Mouse (Mus musculus): ENCODE measurements at regions not wholly inside any gene's neighbourhood (a gene's known extent, or its start where the extent isn't known, plus 50 kb on each side); places are given as distances from the start of the nearest gene placed in this dataset.
"Not testable (repeated sequence)": the region's sequence is repeated elsewhere in the genome, so short reads cannot be mapped to it uniquely, and the experiment has no call there.

DNA sequence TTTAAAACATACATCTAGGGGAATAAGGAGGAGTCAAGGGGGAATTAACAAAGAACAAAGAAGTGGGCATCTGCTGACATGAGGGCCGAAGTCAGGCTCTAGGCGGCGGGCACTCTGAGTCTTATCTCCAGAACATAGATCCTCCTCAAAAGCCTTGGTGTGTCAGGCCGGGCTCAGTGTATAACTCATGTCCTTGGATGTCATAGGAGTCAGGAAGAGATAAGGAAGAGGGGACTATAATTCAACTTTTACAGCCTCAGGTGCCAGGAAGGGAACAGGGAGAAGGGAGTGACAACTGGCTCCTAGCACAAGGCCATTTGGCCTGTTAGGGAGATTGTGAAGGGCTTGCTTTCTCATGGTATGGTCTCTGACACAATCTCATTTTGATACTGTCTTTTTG is 185.9 kb upstream of the Ube2e2 start:
- not testable (repeated sequence) for DNase-seq

DNA sequence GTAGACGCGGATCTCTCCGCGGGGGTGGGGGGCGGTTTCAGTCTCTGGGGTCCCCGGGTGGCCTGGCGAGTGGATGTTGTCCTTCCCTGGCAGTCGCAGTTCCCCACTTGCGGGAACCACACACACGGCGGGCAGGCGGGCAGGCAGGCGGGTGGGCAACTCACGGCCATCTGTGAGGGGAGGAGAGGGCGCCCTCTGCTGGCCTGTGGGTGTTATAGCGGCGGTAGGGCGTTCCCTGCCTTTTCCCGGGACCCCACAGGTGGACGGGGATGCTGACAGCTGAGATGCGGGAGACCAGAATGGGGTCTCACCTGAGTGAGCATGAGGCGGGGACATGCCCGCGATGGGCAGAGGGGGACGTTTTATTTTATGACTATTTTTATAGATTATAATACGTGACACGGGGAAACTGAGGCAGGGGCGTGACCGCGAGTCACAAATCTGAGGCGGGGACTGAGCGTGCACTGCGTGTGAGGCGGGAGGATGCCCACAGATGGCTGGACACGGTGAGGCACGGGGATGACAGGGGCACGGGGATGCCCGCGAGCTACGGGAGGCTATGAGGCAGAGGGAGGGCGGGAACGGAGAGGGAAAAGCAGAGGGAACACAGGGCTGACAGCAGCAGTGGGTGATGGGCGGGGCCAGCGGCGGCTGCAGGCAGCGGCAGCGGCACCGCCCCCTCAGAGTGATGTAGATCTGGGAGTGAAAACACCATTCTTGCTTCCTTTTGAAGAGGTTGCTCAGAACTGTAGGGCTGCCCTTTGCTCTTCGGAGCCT is 148.1 kb upstream of the Ube2e2 start:
- peak; percentile 61 for DNase-seq

DNA sequence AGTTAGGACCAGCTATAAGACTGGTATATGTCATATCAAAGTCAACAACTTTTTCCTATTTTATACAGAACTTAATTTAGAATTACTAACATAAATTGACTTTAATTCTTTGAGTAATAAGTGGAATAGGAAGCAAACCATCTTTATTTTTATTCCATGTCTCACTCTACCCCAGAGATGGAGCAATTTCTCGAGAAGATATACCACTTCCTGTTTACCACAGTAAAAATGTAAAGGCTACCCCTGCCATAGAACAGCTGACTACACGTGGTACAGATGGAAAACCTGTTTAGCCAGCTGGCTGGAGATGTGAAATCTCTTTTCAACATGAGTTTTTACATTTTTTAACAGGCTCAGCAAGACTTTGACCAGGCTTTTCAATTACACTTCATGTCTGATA is 126.0 kb upstream of the Ube2e2 start:
- peak; percentile 10 for DNase-seq

DNA sequence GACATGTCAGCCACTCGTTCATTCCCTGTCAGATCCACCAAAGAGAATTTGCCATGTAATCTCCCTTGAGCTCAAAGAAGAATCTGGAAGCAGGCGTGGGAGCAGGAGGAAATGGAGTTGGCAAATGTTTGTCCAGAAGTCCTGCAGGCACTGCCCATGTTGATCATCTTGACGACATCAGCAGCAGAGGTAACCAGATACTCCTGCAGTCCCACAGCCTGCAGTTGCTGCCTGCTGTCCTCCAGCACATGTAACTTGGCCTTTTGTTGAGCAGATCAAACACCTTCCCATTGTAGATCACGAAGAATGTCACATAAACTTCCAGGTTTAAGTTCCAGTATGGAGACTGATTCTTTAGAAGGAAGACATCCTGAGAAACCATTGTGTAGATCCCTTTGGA is 121.3 kb upstream of the Ube2e2 start:
- DNase-seq, result no peak

DNA sequence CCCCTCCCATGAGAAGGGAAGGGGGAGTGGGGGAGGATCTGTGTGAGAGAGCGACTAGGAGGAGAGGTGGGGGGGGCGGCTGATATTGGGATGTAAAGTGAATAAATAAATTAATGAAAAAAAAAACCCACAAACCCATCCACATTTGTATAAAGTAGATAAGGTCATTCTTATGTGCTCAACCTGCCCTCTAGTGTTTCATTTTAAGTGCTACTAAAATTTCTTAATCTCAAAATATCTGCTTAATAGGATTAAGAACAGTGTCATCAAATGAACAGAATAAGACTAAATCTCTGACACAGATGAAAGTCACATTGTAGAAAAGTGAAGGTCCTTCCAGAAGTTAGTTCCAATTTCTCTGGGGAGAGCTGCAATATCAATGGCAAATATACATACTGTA is 119.5 kb upstream of the Ube2e2 start:
- not testable (repeated sequence) for DNase-seq

DNA sequence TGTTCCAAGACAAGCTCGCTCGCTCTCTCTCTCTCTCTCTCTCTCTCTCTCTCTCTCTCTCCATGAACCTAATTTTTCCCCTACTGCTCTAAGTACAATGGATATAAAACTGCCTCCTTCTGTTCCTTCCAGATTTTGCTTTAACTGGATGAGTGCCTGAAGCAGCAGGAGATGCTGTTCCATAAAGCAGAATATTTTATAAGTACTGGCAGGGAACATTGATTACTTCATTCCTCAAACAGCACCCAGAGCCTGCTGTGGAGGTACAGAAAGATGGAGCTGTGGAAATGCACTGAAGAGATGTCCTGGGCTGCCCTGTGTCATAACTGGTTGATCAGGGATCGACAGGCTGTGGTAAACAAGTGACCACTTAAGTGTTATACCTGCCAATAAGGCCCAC is 89.8 kb upstream of the Ube2e2 start:
- DNase-seq, result no peak

DNA sequence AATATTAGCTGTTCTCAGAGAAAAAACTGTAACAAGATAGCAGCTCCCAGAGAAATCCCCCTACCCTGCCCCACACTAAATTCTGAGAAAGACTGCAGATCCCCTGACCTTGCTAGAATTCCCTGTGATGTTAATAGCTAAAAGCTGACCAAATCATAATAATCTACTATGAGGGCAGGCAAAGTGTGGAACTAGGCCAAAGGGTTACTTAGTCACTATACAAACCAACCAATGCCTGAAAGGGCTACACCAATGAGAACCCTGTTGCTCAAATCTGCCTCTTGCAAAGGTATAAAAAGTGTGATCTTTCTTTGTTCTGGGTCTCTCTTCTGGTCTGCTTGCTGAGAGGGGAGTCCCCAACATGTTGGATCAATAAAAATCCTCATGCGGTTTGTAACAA is 69.8 kb upstream of the Ube2e2 start:
- no peak for DNase-seq

DNA sequence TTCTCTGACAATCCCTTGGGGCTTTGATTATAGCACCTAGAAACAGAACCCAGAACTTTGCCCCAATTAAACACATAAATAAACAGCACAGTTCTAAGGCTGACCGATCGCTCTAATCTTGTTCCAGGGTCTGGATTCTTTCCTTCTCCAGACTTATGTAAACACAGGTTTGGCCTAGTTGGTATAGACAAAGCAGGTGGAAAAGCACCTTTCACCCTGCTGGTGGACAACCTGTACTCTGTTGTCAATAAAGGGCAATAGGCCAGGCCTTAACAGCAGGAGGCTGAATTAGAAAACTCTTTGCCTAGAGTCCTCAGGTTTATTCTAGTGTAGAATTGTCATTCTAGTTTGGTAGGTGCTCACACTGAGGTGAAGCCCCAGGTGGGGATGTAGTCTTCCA is 69.2 kb upstream of the Ube2e2 start:
- no peak for DNase-seq

All from thymus, postnatal 14 days (tissue).